18 mouse cellular contexts compared by ENCODE assay signal in genomic region chr9:79645757-79646156, GRCm38 (mm10).
DNase-seq lines count a peak whose midpoint lies in the region; ATAC-seq and TF ChIP-seq lines count a peak whose summit lies in the region.
"Had no signal": no experiment of that assay in that cellular context is flagged by ENCODE, and none has a peak within 500 bp of the region (broad histone marks: within the 10 kb centered on the region; RNA-seq: fewer than 3 reads in every experiment).

No protein-coding gene starts in this region.

- peak; percentile 52 for DNase-seq in embryonic facial prominence, embryonic 11.5 days (ENCODE audit: low spot score)
- no peak for DNase-seq in embryonic facial prominence, embryonic 10.5 days (ENCODE audit: low spot score)
- DNase-seq in kidney, postnatal 0 days (ENCODE audit: low spot score) = peak; percentile 12
- DNase-seq in 3T3-L1 (ENCODE audit: low read depth, low spot score) = peak; percentile 86
- peak; percentile 87 for DNase-seq in embryonic facial prominence, embryonic 14.5 days (ENCODE audit: low spot score)
- no peak for DNase-seq in layer of hippocampus, adult 11-12 months (ENCODE audit: low spot score)
- DNase-seq in spleen, postnatal 4 days (ENCODE audit: low spot score in 2 of 2) = no peak
- DNase-seq: adrenal gland, postnatal 25 days; cerebellum, adult 9-10 months; gastrocnemius, postnatal 36 days; heart, postnatal 10 days; spleen, adult 18-20 months had no signal

- no peaks in the 10 kb centered on the region for H3K4me1 ChIP-seq in embryonic facial prominence, embryonic 11.5 days (ENCODE audit: control insufficient read depth, insufficient read depth, low read length)
- H3K4me1 ChIP-seq in embryonic facial prominence, embryonic 10.5 days = no peaks in the 10 kb centered on the region
- H3K4me1 ChIP-seq in kidney, postnatal 0 days (replicated peaks; ENCODE audit: insufficient read depth, low read length) = no peaks in the 10 kb centered on the region
- no peaks in the 10 kb centered on the region for H3K4me1 ChIP-seq in kidney, embryonic 16.5 days (ENCODE audit: insufficient read depth, low read length)
- H3K4me1 ChIP-seq in embryonic facial prominence, embryonic 14.5 days (ENCODE audit: control insufficient read depth, insufficient read depth, low read length) = no peaks in the 10 kb centered on the region
- H3K4me1 ChIP-seq: hindbrain, embryonic 15.5 days; stomach, embryonic 15.5 days had no signal

- ATAC-seq in embryonic facial prominence, embryonic 11.5 days (replicated peaks; ENCODE audit: insufficient number of reproducible peaks, low FRiP score, low TSS enrichment, low read depth) = no peak; the same call in 1 of the 2 replicates
- ATAC-seq in kidney, postnatal 0 days (replicated peaks; ENCODE audit: low FRiP score, low read depth) = no peak
- ATAC-seq in kidney, embryonic 16.5 days (ENCODE audit: low FRiP score, low TSS enrichment) = no peak
- ATAC-seq in embryonic facial prominence, embryonic 14.5 days (ENCODE audit: low read depth) = peak; percentile 77; the same call in 1 of the 2 replicates
- ATAC-seq: activated CD4-positive, CD25-positive, alpha-beta regulatory T cell, adult 4 months; intestine, postnatal 0 days had no signal

- no peak overlapping the region for H3K9ac ChIP-seq in embryonic facial prominence, embryonic 11.5 days (replicated peaks; ENCODE audit: low read length)
- H3K9ac ChIP-seq in kidney, postnatal 0 days (ENCODE audit: low read depth, low read length) = no peak overlapping the region
- no peak overlapping the region for H3K9ac ChIP-seq in kidney, embryonic 16.5 days (replicated peaks; ENCODE audit: low read length)
- H3K9ac ChIP-seq in embryonic facial prominence, embryonic 14.5 days (ENCODE audit: low read depth, low read length) = no peak overlapping the region
- H3K9ac ChIP-seq: hindbrain, embryonic 15.5 days; limb, embryonic 15.5 days; stomach, embryonic 15.5 days had no signal

- no peak overlapping the region for H3K27ac ChIP-seq in embryonic facial prominence, embryonic 11.5 days (replicated peaks; ENCODE audit: low read depth, low read length)
- no peak overlapping the region for H3K27ac ChIP-seq in embryonic facial prominence, embryonic 10.5 days (replicated peaks)
- no peak overlapping the region for H3K27ac ChIP-seq in kidney, postnatal 0 days
- no peak overlapping the region for H3K27ac ChIP-seq in kidney, embryonic 16.5 days (ENCODE audit: low read length)
- H3K27ac ChIP-seq in embryonic facial prominence, embryonic 14.5 days (replicated peaks; ENCODE audit: low read depth, low read length) = no peak overlapping the region
- H3K27ac ChIP-seq: hindbrain, embryonic 15.5 days; stomach, embryonic 15.5 days had no signal

- no peaks in the 10 kb centered on the region for H3K9me3 ChIP-seq in embryonic facial prominence, embryonic 11.5 days (replicated peaks; ENCODE audit: control insufficient read depth, low read length)
- no peaks in the 10 kb centered on the region for H3K9me3 ChIP-seq in embryonic facial prominence, embryonic 10.5 days
- H3K9me3 ChIP-seq in kidney, postnatal 0 days (replicated peaks; ENCODE audit: low read length) = no peaks in the 10 kb centered on the region
- no peaks in the 10 kb centered on the region for H3K9me3 ChIP-seq in kidney, embryonic 16.5 days (ENCODE audit: low read length)
- H3K9me3 ChIP-seq in embryonic facial prominence, embryonic 14.5 days (ENCODE audit: control insufficient read depth, low read length) = no peaks in the 10 kb centered on the region
- H3K9me3 ChIP-seq: hindbrain, embryonic 15.5 days; limb, embryonic 15.5 days; stomach, embryonic 15.5 days had no signal

- no peak for TF ChIP-seq CTCF in kidney, postnatal 0 days (IDR thresholded peaks at IDR 0.05; ENCODE audit: low read depth)

- no peaks in the 10 kb centered on the region for H3K36me3 ChIP-seq in embryonic facial prominence, embryonic 11.5 days (replicated peaks; ENCODE audit: control insufficient read depth, insufficient read depth, low read depth, low read length)
- H3K36me3 ChIP-seq in embryonic facial prominence, embryonic 10.5 days (replicated peaks) = no peaks in the 10 kb centered on the region
- H3K36me3 ChIP-seq in kidney, postnatal 0 days (ENCODE audit: insufficient read depth, low read length) = no peaks in the 10 kb centered on the region
- no peaks in the 10 kb centered on the region for H3K36me3 ChIP-seq in kidney, embryonic 16.5 days (ENCODE audit: insufficient read depth, low read length)
- peaks cover 68% of the 10 kb centered on the region for H3K36me3 ChIP-seq in embryonic facial prominence, embryonic 14.5 days (ENCODE audit: control insufficient read depth, insufficient read depth, low read length)
- H3K36me3 ChIP-seq: hindbrain, embryonic 15.5 days had no signal

- 56% methylated on average over 3 of the region's 3 CpGs for WGBS in embryonic facial prominence, embryonic 11.5 days
- WGBS in embryonic facial prominence, embryonic 10.5 days = 61% methylated on average over 3 of the region's 3 CpGs
- 61% methylated on average over 3 of the region's 3 CpGs for WGBS in kidney, postnatal 0 days
- WGBS in kidney, embryonic 16.5 days = 66% methylated on average over 3 of the region's 3 CpGs
- 33% methylated on average over 3 of the region's 3 CpGs for WGBS in embryonic facial prominence, embryonic 14.5 days

- H3K4me2 ChIP-seq in embryonic facial prominence, embryonic 11.5 days (ENCODE audit: low read depth, low read length) = no peak overlapping the region
- no peak overlapping the region for H3K4me2 ChIP-seq in kidney, postnatal 0 days (ENCODE audit: low read length)
- no peak overlapping the region for H3K4me2 ChIP-seq in kidney, embryonic 16.5 days (replicated peaks; ENCODE audit: low read depth, low read length)
- H3K4me2 ChIP-seq in embryonic facial prominence, embryonic 14.5 days (ENCODE audit: low read depth, low read length) = no peak overlapping the region
- H3K4me2 ChIP-seq: hindbrain, embryonic 15.5 days; limb, embryonic 15.5 days; stomach, embryonic 15.5 days had no signal

- no peaks in the 10 kb centered on the region for H3K27me3 ChIP-seq in embryonic facial prominence, embryonic 11.5 days (ENCODE audit: control insufficient read depth, insufficient read depth, low read length)
- no peaks in the 10 kb centered on the region for H3K27me3 ChIP-seq in embryonic facial prominence, embryonic 10.5 days (replicated peaks; ENCODE audit: low read depth, poor library complexity, severe bottlenecking)
- H3K27me3 ChIP-seq in kidney, postnatal 0 days (ENCODE audit: insufficient read depth, low read length) = no peaks in the 10 kb centered on the region
- no peaks in the 10 kb centered on the region for H3K27me3 ChIP-seq in kidney, embryonic 16.5 days (ENCODE audit: insufficient read depth, low read length)
- no peaks in the 10 kb centered on the region for H3K27me3 ChIP-seq in embryonic facial prominence, embryonic 14.5 days (replicated peaks; ENCODE audit: control insufficient read depth, insufficient read depth, low read length)
- H3K27me3 ChIP-seq: hindbrain, embryonic 15.5 days; limb, embryonic 15.5 days; stomach, embryonic 15.5 days had no signal

- no peak overlapping the region for H3K4me3 ChIP-seq in embryonic facial prominence, embryonic 11.5 days (ENCODE audit: low read depth, low read length)
- H3K4me3 ChIP-seq in embryonic facial prominence, embryonic 10.5 days = no peak overlapping the region
- no peak overlapping the region for H3K4me3 ChIP-seq in kidney, postnatal 0 days (replicated peaks; ENCODE audit: low read depth, low read length)
- no peak overlapping the region for H3K4me3 ChIP-seq in kidney, embryonic 16.5 days (ENCODE audit: low read length)
- H3K4me3 ChIP-seq in embryonic facial prominence, embryonic 14.5 days (ENCODE audit: low read depth, low read length) = no peak overlapping the region
- H3K4me3 ChIP-seq: hindbrain, embryonic 15.5 days; limb, embryonic 15.5 days; stomach, embryonic 15.5 days had no signal

Comparison
In these comparisons a context has a peak if more than half of its experiments do, and no peak if none do; other contexts are left out.
1. DNase-seq: peak in embryonic facial prominence, embryonic 11.5 days (single experiment), kidney, postnatal 0 days (single experiment), 3T3-L1 (single experiment) and embryonic facial prominence, embryonic 14.5 days (single experiment); none in embryonic facial prominence, embryonic 10.5 days (single experiment), layer of hippocampus, adult 11-12 months (single experiment) and spleen, postnatal 4 days (0 of 2).